In genomic region chr10:128674469-128675008, GRCm38 (mm10) we compare ENCODE assay signal across 8 mouse cellular contexts. TPM values are rescaled to one million over a fixed set of nuclear protein-coding genes. Genes with fewer than 3 reads are reported as not detected.
A peak's percentile ranks its signal among the peaks of the same experiment; 100 is the strongest.
DNase-seq lines count a peak whose midpoint lies in the region; ATAC-seq and TF ChIP-seq lines count a peak whose summit lies in the region.

No protein-coding gene starts in this region.

- 5% methylated on average over 9 of the region's 9 CpGs for whole genome bisulfite sequencing in heart, embryonic 11.5 days (ENCODE audit: insufficient replicate concordance)
- 4% methylated on average over 9 of the region's 9 CpGs for WGBS in midbrain, embryonic 11.5 days

- peak overlapping the region; percentile 77 for H3K4me3 ChIP-seq in left cerebral cortex, adult 2 months
- peak overlapping the region; percentile 73 for H3K4me3 ChIP-seq in heart, embryonic 11.5 days (ENCODE audit: low read depth, low read length)
- H3K4me3 ChIP-seq in midbrain, embryonic 11.5 days (ENCODE audit: low read depth, low read length): peak overlapping the region; percentile 48

- H3K9ac ChIP-seq in heart, embryonic 11.5 days (ENCODE audit: low read depth, low read length): peak overlapping the region; percentile 67; the same call in 1 of the 2 replicates
- peak overlapping the region; percentile 62 for H3K9ac ChIP-seq in midbrain, embryonic 11.5 days (ENCODE audit: low read length)

- peak overlapping the region; percentile 85 for H3K27ac ChIP-seq in left cerebral cortex, adult 2 months
- peak overlapping the region; percentile 57 for H3K27ac ChIP-seq in heart, embryonic 11.5 days (ENCODE audit: low read depth, low read length)
- H3K27ac ChIP-seq in midbrain, embryonic 11.5 days (ENCODE audit: low read depth, low read length): no peak overlapping the region; the same call in 1 of the 2 replicates

- TF ChIP-seq POLR2A in brain, embryonic 14.5 days (IDR thresholded peaks at IDR 0.05; ENCODE audit: borderline replicate concordance, extremely low read depth, insufficient read depth, insufficient read length, poor library complexity, severe bottlenecking): no peak

- peak; percentile 82 for TF ChIP-seq CTCF in left cerebral cortex, adult 2 months (IDR thresholded peaks at IDR 0.05)
- peak; percentile 56; the same call in 1 of the 2 replicates for TF ChIP-seq CTCF in brain, embryonic 14.5 days (IDR thresholded peaks at IDR 0.05; ENCODE audit: borderline replicate concordance, extremely low read depth, insufficient read depth, insufficient read length)

- H3K4me2 ChIP-seq in heart, embryonic 11.5 days: peak overlapping the region; percentile 95
- peak overlapping the region; percentile 79 for H3K4me2 ChIP-seq in midbrain, embryonic 11.5 days

- peaks cover 1% of the 10 kb centered on the region; the same call in 1 of the 2 replicates for H3K36me3 ChIP-seq in heart, embryonic 11.5 days (ENCODE audit: control insufficient read depth, insufficient read depth, low read length)
- H3K36me3 ChIP-seq in midbrain, embryonic 11.5 days (ENCODE audit: control insufficient read depth, insufficient read depth, low read length): no peaks in the 10 kb centered on the region; the same call in 1 of the 2 replicates

- H3K9me3 ChIP-seq in heart, embryonic 11.5 days (replicated peaks; ENCODE audit: control insufficient read depth, low read length): no peaks in the 10 kb centered on the region
- no peaks in the 10 kb centered on the region for H3K9me3 ChIP-seq in midbrain, embryonic 11.5 days (ENCODE audit: control insufficient read depth, low read length)

- DNase-seq in left cerebral cortex, adult 2 months (ENCODE audit: extremely low spot score in 1 of 2, low spot score in 2 of 2): peak in 1 of 2 experiments; percentile 20
- no peak for DNase-seq in left cerebral cortex, postnatal 4 days
- peak; percentile 71 for DNase-seq in brain, embryonic 14.5 days (ENCODE audit: low read depth)
- DNase-seq in kidney, postnatal 14 days: peak; percentile 55
- no peak for DNase-seq in midbrain, embryonic 11.5 days (ENCODE audit: low spot score, missing footprints)
- DNase-seq in urinary bladder, postnatal 14 days (ENCODE audit: low spot score): no peak
- no peak for DNase-seq in adrenal gland, postnatal 4 days (ENCODE audit: low spot score in 2 of 2)

- intact Hi-C loops in left cerebral cortex, adult 2 months (cut with DNase I): loop anchor here (5.0 kb wide), 1 partner anchor 107 kb away; the partner anchor contains the start of gene Pa2g4
- intact Hi-C loops in left cerebral cortex, postnatal 4 days (cut with DNase I): loop anchor here (10.0 kb wide), 1 partner anchor 110 kb away; the partner anchor contains the start of gene Pa2g4

- ATAC-seq in heart, embryonic 11.5 days (replicated peaks; ENCODE audit: insufficient number of reproducible peaks, low FRiP score, low TSS enrichment): no peak
- ATAC-seq in midbrain, embryonic 11.5 days (ENCODE audit: low FRiP score): no peak

- peaks cover 5% of the 10 kb centered on the region; the same call in 1 of the 2 replicates for H3K4me1 ChIP-seq in heart, embryonic 11.5 days (ENCODE audit: control insufficient read depth, insufficient read depth, low read length)
- H3K4me1 ChIP-seq in midbrain, embryonic 11.5 days (ENCODE audit: control insufficient read depth, insufficient read depth, low read length): peaks cover 10% of the 10 kb centered on the region

- peaks cover 2% of the 10 kb centered on the region; the same call in 1 of the 2 replicates for H3K27me3 ChIP-seq in heart, embryonic 11.5 days (ENCODE audit: control insufficient read depth, insufficient read depth, low read length)
- H3K27me3 ChIP-seq in midbrain, embryonic 11.5 days (ENCODE audit: control insufficient read depth, insufficient read depth, low read length): no peaks in the 10 kb centered on the region

RNA-seq across cellular contexts. Expression of gene Suox, which starts 0.7 kb away (rescaled TPM):
- total RNA-seq in left cerebral cortex, adult 2 months (2021): 10 to 100 TPM; 11.3 to 12.3 TPM
- total RNA-seq in left cerebral cortex, postnatal 4 days (2021): 10 to 100 TPM; 10.5 to 11.0 TPM
- polyA plus RNA-seq in brain, embryonic 14.5 days (2012; rRNA removed): 10.8 and 11.4 TPM in 2 replicates
- polyA plus RNA-seq in heart, embryonic 11.5 days (2014; fragmentation: Nextera tagmentation; extraction: Ambion mirVana): 11.1 and 12.4 TPM in 2 replicates
- polyA plus RNA-seq in midbrain, embryonic 11.5 days (2014; fragmentation: Nextera tagmentation; extraction: Ambion mirVana): 12.5 and 12.7 TPM in 2 replicates
- total RNA-seq in adrenal gland, postnatal 4 days (2021): 10 to 100 TPM; 18.7 to 22.7 TPM

RNA-seq across cellular contexts. Expression of gene Rab5b, which starts 21.5 kb away (rescaled TPM):
- total RNA-seq in left cerebral cortex, adult 2 months (2021): 100 to 1,000 TPM; 123 to 132 TPM
- total RNA-seq in left cerebral cortex, postnatal 4 days (2021): 100 to 1,000 TPM; 113 TPM
- 108 and 116 TPM in 2 replicates for polyA plus RNA-seq in brain, embryonic 14.5 days (2012; rRNA removed)
- polyA plus RNA-seq in heart, embryonic 11.5 days (2014; fragmentation: Nextera tagmentation; extraction: Ambion mirVana): 51.3 and 64.5 TPM in 2 replicates
- polyA plus RNA-seq in midbrain, embryonic 11.5 days (2014; fragmentation: Nextera tagmentation; extraction: Ambion mirVana): 80.1 and 82.6 TPM in 2 replicates
- total RNA-seq in adrenal gland, postnatal 4 days (2021): 100 to 1,000 TPM; 113 to 115 TPM

RNA-seq across cellular contexts. Expression of gene Ikzf4, which starts 28.7 kb away (rescaled TPM):
- 10 to 100 TPM; 16.2 to 16.8 TPM for total RNA-seq in left cerebral cortex, adult 2 months (2021)
- total RNA-seq in left cerebral cortex, postnatal 4 days (2021): 10 to 100 TPM; 25.0 to 30.7 TPM
- 18.8 and 31.3 TPM in 2 replicates for polyA plus RNA-seq in brain, embryonic 14.5 days (2012; rRNA removed)
- 1.9 and 2.3 TPM in 2 replicates for polyA plus RNA-seq in heart, embryonic 11.5 days (2014; fragmentation: Nextera tagmentation; extraction: Ambion mirVana)
- 3.8 and 4.2 TPM in 2 replicates for polyA plus RNA-seq in midbrain, embryonic 11.5 days (2014; fragmentation: Nextera tagmentation; extraction: Ambion mirVana)
- 1 to 10 TPM; 3.8 to 4.1 TPM for total RNA-seq in adrenal gland, postnatal 4 days (2021)

RNA-seq across cellular contexts. Expression of gene Pmel, which starts 29.5 kb away (rescaled TPM):
- under 1 TPM; 0.36 to 0.75 TPM for total RNA-seq in left cerebral cortex, adult 2 months (2021)
- 1 to 10 TPM in 1 of 2 experiments, under 1 TPM in 1; 0.50 to 1.6 TPM for total RNA-seq in left cerebral cortex, postnatal 4 days (2021)
- polyA plus RNA-seq in brain, embryonic 14.5 days (2012; rRNA removed): 1.1 and 1.5 TPM in 2 replicates
- 0.96 and 1.5 TPM in 2 replicates for polyA plus RNA-seq in heart, embryonic 11.5 days (2014; fragmentation: Nextera tagmentation; extraction: Ambion mirVana)
- 2.2 and 3.1 TPM in 2 replicates for polyA plus RNA-seq in midbrain, embryonic 11.5 days (2014; fragmentation: Nextera tagmentation; extraction: Ambion mirVana)
- total RNA-seq in adrenal gland, postnatal 4 days (2021): 1 to 10 TPM; 2.0 to 2.6 TPM

RNA-seq across cellular contexts. Expression of gene Cdk2, which starts 30.3 kb away (rescaled TPM):
- 1 to 10 TPM; 2.2 to 2.6 TPM for total RNA-seq in left cerebral cortex, adult 2 months (2021)
- 10 to 100 TPM in 1 of 2 experiments, 1 to 10 TPM in 1; 8.1 to 10.0 TPM for total RNA-seq in left cerebral cortex, postnatal 4 days (2021)
- polyA plus RNA-seq in brain, embryonic 14.5 days (2012; rRNA removed): 22.5 and 42.4 TPM in 2 replicates
- 91.1 and 98.5 TPM in 2 replicates for polyA plus RNA-seq in heart, embryonic 11.5 days (2014; fragmentation: Nextera tagmentation; extraction: Ambion mirVana)
- polyA plus RNA-seq in midbrain, embryonic 11.5 days (2014; fragmentation: Nextera tagmentation; extraction: Ambion mirVana): 98.9 and 99.1 TPM in 2 replicates
- 10 to 100 TPM; 46.8 to 50.3 TPM for total RNA-seq in adrenal gland, postnatal 4 days (2021)

Comparison
In these comparisons a context has a peak if more than half of its experiments do, and no peak if none do; other contexts are left out.
1. DNase-seq: peak in brain, embryonic 14.5 days (single experiment) and kidney, postnatal 14 days (single experiment); none in left cerebral cortex, postnatal 4 days (single experiment), midbrain, embryonic 11.5 days (single experiment), urinary bladder, postnatal 14 days (single experiment) and adrenal gland, postnatal 4 days (0 of 2).
2. Peak in every context shown above with its lines, with median percentiles within 50 percentile points of each other: H3K4me3 ChIP-seq.